Mouse (Mus musculus) megakaryocyte progenitor cell, adult 5-6 weeks (primary cell): Measurements from ENCODE around the gene Pld3. TPM values are rescaled to one million over a fixed set of nuclear protein-coding genes. Genes with fewer than 3 reads are reported as not detected.
"Not testable (repeated sequence)": the region's sequence is repeated elsewhere in the genome, so short reads cannot be mapped to it uniquely, and the experiment has no call there.

ENCODE experiments used
- ATAC-seq: replicated peaks from 2 replicates; pipeline ENCODE4 v1.8.0; 2016; ENCODE audit warnings: mild to moderate bottlenecking, moderate TSS enrichment, inconsistent platforms; ENCODE audit not compliant: poor library complexity
- total RNA-seq, 2 experiments: library from RNA; stranded (forward) in 1 of 2; stranded (reverse) in 1 of 2; fragments of 157-497, 149-512 nt in 1 of 2; fragments of 200-1000 nt in 1 of 2; gene quantifications; 2 replicates each; pipeline versions ENCODE4 v1.2.3 to v1.2.4; 2015 to 2017

The Pld3 gene
- total RNA-seq, 2 experiments from 2014 or later = 7.5 to 9.3 TPM

DNA sequence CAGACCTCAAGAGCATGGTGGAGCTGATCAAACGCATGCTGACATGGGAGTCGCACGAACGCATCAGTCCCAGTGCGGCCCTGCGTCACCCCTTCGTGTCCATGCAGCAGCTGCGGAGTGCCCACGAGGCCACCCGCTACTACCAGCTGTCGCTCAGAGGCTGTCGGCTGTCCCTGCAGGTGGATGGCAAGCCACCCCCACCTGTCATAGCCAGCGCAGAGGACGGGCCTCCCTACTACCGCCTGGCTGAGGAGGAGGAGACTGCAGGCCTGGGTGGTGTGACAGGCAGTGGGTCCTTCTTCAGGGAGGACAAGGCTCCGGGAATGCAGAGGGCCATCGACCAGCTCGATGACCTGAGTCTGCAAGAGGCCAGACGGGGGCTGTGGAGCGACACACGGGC is 23.9 kb downstream of the Pld3 start:
- ATAC-seq = no peak

DNA sequence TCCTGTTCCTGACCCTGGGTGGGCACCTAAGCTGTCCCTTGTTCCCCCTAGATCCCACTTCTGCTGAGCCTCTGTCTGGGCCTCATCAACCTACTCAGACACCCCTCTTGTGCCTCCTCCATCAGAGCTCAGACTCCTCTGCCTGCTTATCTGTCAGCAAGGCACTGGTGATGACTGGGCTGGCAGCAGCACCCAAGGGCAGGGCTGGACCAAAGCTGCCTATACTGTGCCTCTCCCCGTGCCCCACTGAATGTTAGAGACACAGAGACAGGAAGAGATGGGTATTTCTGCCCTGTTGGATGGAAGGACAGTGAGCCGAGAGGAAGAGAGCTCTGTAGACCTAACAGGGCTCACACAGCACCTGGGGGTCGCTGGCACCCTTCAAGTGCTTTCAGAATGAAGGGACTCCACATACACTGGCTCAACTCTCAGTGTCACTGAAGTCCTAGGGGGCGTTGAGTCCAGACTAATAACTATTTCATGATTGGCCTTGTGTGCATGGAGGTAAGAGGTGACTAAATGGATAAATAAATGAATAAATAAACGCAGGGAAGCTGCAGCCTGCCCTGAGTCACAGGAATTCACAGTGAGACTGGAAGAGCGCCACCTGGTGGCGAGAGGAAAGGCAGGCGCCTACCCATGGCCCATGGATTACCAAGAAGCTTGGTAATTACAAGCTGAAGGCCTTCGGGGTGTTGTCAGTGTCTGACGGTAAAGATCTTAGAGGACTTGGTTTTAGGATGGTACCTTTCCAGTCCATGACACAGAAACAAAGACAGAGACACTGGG is 26.8 kb downstream of the Pld3 start:
- ATAC-seq = peak; percentile 91

DNA sequence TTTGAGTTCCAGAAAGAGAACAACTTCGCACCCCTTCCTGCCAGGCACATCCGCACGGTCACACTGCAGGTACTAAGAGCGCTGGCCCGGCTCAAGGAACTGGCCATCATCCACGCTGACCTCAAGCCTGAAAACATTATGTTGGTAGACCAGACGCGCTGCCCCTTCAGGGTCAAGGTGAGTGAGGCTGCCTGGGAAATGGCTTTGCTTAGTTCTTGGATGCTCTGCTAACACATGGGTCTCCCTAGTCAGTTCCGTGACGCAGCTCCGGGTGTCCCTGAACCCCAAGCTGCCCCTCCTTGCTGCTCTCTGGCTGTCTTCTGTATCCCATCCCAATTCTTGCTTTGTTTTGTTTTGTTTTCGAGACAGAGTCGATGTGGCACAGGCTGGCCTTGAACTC is 29.2 kb downstream of the Pld3 start:
- ATAC-seq = no peak

DNA sequence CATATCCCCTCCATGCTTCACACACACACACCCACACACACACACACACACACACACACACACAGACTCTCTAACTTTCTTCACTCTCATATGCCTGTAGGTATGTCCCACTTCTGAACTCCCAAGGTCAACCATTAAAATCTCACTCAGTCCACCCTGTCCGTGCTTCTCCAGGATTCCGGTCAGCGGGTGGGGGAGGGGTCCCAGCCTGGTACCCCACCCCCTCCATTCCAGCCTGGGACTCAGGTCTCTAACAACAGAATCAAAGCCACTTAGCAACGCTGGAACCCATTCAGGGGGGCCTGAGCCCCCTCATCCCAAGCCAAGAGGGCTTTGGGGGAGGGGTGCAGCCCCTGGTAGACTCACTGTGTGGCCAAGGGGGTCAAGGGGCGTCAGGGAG is 30.1 kb downstream of the Pld3 start, which contains the start of gene Hipk4:
TSS of gene Hipk4 (plus strand) at position 301 of the 400 bp plus-strand sequence.
- no peak for ATAC-seq

DNA sequence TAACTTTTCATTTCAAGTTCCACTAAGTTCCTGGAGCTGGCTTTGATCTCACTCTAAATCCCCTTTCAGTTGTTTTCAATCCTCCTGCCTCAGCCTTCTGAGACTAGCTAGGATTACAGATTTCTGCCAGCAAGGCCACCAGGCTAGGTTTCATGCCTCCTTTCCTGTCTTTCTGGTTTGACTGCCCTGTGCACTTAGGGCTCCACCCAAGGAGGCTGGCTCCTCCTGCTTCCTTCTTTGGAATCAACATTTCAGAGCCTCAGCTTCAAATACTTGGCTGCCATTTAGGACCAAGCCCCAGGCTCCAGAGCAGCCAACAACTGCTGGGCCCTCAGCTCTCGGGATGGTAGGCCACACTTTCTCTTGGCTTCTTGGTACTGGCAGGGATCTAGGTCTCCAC is 32.4 kb downstream of the Pld3 start:
- ATAC-seq = no peak

DNA sequence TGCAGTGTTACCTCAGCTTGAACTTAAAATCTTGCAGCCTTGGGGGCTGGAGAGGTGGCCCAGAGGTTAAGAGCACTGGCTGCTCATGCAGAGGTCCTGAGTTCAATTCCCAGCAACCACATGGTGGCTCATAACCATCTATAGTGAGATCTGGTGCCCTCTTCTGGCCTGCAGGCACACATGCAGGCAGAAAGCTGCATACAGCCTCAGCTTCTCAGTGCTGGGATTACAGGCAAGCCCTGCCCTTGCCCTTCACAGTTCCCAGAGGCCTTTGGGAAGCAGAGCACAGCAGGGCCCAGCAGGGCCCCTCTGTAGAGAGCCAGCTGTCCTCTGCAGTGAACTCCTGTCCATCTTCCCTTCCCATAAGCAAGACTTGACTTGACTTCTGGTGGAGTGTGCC is 32.9 kb downstream of the Pld3 start:
- ATAC-seq = 0 out of 2 replicates have a peak, but pooled peaks have one; percentile 27

DNA sequence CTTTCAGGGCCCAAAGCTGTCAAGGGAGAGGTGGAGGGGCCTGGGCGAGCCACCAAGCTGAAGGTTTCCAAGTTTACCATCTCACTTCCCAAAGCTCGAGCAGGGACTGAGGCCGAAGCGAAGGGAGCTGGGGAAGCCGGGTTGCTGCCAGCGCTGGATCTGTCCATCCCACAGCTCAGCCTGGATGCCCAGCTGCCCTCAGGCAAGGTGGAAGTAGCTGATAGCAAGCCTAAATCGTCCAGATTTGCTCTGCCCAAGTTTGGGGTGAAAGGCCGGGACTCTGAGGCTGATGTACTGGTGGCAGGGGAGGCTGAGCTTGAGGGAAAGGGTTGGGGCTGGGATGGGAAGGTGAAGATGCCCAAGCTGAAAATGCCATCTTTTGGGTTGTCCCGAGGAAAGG is 34.7 kb downstream of the Pld3 start:
- no peak for ATAC-seq

DNA sequence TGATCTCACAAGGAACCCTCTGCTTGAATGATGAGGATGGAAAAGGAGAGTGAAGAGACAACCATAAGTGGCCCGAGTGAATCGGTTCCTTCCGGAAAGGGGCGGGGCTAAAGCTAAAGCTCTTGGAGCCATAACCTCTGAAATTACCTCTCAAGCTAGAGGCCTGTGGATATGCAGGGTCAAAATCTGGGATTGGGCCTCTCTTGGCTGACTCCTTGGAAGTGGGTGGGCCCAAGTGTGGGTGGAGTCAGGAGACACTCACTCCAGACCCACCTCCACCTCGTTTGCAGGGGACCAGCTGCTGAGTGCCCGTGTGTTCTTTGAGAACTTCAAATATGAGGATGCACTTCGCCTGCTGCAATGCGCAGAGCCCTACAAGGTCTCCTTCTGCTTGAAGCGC is 38.1 kb downstream of the Pld3 start:
- no peak for ATAC-seq

DNA sequence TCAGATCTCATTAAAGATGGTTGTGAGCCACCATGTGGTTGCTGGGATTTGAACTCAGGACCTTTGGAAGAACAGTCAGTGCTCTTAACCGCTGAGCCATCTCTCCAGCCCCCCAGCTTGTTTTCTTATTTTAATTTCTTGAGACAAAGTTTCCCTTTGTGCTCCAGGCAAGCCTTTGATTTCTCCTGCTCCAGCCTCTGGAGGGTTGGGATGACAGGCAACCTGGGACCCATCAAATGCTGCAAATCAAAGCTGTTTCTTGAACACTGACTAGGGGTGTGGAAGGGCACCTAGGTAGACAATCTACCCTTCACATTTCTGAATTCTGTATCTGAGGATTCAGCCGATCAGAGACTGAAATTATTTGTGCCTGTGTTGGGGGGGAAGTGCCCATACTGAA is 42.2 kb downstream of the Pld3 start:
- no peak for ATAC-seq

DNA sequence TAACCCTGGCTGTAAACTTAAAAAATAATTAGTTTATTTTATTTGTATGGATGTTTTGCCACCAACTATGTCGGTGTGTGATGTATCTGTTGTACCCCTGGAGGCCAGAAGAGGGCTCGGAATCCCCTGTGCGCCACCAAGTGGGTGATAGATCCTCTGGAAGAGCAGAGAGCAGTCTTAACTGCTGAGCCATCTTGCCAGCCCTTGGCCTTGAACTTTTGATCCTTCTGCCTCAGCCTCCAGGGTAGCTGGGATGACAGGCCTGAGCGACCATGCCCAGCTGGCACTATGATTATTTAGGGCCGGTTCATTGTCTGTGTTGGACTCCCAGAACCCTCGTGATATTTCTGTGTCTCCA is 44.4 kb downstream of the Pld3 start:
- ATAC-seq = peak; percentile 73

DNA sequence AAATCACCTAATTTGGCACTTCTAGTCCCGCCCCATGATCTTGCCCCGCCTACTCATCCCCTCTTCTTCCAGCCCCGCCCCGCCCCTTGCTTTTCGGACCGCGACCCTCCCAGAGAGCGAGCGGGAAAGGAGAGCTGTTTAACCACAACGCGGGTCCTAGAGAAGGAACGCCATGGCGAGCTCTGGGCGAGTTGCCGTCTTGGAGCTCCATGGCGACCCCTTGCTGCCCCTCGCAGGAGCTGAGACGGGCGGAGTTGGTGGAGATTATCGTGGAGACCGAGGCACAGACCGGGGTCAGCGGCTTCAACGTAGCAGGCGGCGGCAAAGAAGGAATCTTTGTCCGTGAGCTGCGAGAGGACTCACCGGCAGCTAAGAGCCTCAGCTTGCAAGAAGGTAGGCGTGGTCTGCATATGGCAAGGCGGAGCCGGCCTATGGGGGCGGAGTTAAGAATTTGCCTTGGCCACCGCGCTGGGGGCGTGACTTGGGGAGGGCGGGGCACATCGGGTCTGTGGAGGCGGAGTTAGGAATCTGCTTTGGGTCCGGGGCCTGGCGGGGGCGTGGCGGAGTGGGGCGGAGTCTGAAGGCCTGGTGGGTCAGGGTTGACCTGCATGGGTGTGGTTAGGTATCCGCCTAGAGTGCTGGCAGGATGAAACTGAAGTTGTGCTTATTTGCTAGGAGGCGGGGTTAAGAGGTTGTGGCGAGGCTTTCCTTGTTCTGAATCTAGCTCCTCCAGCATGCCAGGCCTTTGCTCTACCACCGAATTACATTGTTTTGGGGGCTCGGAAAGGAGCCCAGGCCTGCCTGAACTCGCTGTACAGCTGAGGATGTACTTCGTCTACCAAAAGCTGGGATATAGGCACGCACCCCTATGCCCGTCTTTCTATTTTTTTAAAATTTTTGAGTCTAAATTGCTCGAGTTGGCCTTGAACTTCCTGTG is 45.0 kb downstream of the Pld3 start:
- ATAC-seq = peak; percentile 89

DNA sequence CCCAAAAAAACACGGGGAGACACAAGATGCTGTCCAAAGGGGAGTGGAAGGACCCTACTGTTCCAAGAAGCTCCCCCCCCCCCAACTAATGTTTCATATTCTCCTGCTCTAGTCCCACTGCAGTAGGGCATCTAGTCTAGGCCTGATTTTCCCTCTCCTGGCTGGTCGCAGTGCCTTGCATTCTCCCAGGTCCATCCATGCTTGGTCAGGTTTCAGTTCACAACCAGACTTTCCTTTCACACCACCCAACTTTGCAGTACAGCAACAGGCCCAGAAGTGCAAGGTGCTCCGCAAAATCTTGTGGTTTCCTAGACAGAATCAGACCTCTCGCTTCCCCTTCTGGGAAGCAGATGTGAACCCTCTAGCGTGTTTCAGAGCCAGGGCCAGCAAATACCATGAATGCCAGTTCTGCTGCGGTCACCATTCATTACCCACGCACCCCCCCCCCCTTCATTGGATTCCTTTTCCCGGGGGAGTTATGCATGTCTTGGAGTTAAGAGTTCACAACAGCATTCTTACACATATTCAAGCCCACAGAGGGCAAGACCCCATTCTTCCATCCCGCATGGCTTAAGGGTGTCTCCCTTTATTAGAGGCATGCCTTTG is 46.1 kb downstream of the Pld3 start:
- ATAC-seq = peak; percentile 32

DNA sequence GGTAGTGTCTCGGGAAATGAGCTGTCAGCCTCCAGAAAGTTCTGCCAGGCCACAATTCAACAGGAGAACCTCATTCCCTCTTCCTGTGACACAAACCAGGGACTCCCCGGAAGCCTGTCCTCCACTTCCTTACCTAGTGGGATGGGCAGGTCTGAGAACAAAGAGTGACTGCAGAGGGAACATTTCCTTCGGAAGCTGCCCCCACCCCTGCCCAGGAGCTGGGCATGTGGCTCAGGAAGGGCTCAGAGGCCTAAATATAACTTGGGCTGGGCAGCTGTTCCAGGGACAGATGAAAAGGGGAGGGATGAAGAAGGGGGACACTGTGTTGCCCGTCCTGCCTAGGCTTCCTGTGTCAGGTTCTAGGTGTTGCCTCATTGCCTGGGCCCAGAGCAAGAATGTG is 51.4 kb downstream of the Pld3 start:
- no peak for ATAC-seq

DNA sequence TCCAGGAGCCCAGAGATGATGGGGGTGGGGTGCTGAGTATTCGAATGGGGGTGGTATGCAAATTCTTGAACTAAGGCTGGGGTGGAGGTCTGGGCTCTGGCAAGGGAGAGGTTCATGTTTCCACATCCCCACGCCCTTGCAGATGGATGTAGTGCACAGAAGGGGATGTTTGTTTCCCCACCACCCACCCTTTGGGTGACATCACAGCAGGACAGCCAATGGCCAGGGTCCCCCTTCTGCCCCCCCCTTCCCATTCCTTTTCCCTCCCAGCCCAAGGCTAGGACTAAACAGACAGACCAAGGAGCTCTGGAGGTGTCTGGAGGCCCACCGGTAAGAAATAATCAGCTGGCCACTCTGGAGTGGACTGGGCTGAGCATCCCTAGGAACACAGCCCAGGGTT is 54.0 kb downstream of the Pld3 start, which contains the start of gene Prx:
TSS of gene Prx (plus strand) at position 289 of the 400 bp plus-strand sequence.
- ATAC-seq = no peak

DNA sequence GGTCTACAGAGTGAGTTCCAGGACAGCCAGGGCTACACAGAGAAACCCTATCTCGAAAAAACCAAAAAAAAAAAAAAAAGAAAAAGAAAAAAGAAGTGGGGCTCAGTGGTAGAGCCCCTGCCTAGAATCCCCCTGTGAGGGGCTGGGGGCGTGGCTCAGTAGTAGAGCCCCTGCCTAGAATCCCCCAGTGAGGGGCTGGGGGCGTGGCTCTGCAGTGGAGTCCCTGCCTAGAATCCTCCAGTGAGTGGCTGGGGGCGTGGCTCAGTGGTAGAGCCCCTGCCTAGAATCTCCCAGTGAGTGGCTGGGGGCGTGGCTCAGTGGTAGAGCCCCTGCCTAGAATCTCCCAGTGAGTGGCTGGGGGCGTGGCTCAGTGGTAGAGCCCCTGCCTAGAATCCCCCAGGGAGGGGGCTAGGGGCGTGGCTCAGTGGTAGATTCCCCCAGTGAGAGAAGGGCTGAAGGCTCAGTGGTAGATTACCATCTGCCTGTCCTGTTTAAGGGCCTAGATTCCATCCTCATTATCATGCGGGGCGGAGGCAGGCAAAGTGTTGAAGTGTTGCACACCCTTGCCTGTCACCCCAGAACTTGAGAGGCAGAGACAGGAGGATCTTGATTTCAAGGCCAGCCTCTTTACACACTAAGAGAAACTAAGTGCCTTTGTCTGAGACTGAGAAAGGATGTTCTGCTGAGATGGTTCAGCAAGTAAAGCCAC is 58.2 kb downstream of the Pld3 start:
- not testable (repeated sequence) for ATAC-seq

DNA sequence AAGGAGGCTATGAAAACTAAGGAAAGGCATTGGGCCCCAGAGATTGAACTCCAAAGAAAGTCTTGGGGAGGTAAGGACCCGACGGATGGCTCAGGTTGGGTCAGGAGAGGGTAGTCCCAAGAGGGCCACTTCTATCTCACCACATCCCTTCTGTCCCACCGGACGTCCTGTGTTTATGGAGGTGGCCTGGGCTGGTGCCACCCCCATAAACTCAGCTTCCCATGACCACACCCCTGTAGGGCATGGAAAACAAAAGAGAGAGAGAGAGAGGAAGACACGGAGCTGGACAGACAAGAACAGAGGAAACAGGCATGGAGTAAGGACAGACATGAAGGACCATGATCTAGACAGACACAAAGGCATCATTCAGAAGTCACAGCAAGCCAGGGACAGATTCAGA is 59.6 kb downstream of the Pld3 start:
- no peak for ATAC-seq

DNA sequence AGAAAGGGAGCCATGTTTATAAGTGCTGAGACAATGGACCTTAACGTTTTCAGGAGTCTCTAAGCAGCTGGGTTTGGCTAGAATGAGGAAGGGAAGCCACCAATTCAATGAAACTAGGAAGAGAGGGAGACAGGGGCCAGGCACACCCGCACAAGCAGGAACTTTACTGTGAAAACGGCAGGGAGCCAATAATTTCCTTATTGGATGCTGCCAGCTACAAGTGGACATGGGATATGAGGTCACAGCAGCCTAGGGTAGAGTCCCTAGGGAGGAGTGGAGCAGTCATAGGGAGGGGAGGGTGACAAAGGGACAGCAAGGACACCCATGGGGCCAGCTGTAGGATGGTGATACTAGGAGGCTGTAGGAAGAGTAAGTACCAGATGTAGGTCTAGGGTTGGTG is 60.0 kb downstream of the Pld3 start:
- no peak for ATAC-seq

DNA sequence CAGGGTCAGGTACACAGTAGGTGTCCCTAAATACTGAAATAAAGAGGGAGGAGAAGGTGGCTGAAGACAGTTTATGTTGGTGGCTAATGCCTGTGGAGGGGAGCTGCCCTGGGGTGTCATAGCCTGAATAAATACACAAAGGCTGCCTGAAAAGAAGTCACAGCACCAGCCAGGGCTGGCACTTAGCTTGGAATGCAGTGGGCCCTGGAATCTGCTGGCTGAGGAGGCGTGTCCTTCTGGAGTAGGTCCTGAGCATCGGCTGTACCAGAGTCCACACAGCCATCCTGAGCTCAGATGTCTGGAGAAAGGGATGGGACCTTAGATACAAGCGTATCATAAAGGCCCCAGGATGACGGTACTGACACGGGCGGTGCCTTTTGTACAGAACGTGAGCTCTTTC is 61.2 kb downstream of the Pld3 start:
- no peak for ATAC-seq

DNA sequence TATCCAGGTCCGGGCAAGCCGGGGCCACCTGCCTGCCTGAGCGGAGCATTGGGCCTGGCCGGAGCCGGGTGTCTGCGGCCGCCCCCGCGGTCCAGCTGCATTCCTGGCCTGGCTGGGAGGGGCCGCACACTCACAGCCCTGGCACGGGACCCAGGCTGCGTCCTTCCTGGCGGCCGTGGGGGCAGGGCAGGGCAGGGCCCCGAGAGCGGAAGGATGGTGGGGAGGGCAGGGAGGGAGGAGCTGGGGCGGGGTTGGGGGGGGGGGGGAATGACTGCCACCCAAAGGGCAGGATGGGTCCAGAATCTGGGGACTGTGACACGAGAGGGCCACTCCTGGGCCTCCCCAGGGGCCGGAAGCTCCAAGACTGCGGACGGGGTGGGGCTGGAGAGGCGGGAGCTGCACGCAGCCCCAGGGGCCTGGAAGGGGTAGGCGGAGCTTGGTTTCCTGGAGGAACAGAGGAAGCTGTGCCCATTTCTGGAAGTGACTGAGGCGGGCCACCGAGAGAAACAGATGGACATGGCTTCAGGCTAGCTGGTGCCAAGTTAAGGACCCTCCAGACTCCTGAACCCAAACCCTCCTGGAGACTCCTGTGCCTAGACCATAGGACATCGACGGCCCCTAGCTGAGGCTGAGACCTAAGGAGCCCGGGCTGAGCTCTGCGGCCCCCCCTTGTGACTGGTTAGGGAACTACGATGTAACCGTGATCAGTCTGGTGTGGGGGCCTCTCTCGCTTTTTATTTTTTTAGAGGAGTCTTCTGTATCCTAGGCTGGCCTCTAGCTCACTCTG is 62.3 kb downstream of the Pld3 start:
- ATAC-seq = peak; percentile 63

DNA sequence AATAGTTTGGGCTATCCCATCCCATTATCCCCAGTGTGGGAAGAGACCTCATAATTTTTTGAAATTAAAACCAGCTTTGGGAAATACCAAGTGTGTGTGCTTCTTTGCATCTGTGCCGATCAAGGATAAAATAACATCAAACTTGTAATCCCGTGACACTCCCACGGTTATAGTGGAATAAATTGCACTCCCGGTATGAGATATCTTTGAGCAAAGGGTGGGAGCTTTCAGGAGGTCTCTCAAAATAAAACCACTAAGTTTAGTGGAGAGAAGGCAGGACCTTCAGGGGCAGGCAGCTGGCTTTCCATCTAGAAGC is 62.8 kb downstream of the Pld3 start:
- ATAC-seq = no peak
